Mouse (Mus musculus) intestine, embryonic 14.5 days (tissue): Measurements from ENCODE around the gene Nrxn2. TPM values are rescaled to one million over a fixed set of nuclear protein-coding genes. Genes with fewer than 3 reads are reported as not detected.

Experiments
- ATAC-seq: fragments of 200-750 bp; cut with Nextera tagmentation; replicated peaks from 2 replicates; pipeline ENCODE4 v1.8.0; 2017; ENCODE audit warnings: low read depth, moderate number of reproducible peaks, moderate TSS enrichment, moderate library complexity; ENCODE audit not compliant: low FRiP score, low TSS enrichment
- DNase-seq: peaks from one replicate; pipeline ENCODE4 v3.0.0-alpha.2; 2018; ENCODE audit warnings: low spot score
- H3K27ac ChIP-seq: fragments of 300-500 bp; sonication (generic); 2 replicates; pipeline ENCODE4 v1.5.1; 2014; ENCODE audit warnings: low read depth, mild to moderate bottlenecking, control low read depth
- H3K27me3 ChIP-seq: fragments of 300-500 bp; sonication (generic); replicated peaks from 2 replicates; pipeline ENCODE4 v1.6.1; 2014; ENCODE audit warnings: low read length, control low read depth; ENCODE audit not compliant: control insufficient read depth, insufficient read depth
- H3K36me3 ChIP-seq: fragments of 300-500 bp; sonication (generic); 2 replicates; pipeline ENCODE4 v1.6.1; 2014; ENCODE audit warnings: low read length, control low read depth; ENCODE audit not compliant: control insufficient read depth, insufficient read depth
- H3K4me1 ChIP-seq: fragments of 300-500 bp; sonication (generic); replicated peaks from 2 replicates; pipeline ENCODE4 v1.6.1; 2014; ENCODE audit warnings: low read length, control low read depth, mixed read lengths; ENCODE audit not compliant: control insufficient read depth, insufficient read depth
- H3K4me2 ChIP-seq: fragments of 300-500 bp; sonication (generic); 2 replicates; pipeline ENCODE4 v1.6.1; 2014; ENCODE audit warnings: low read length
- H3K4me3 ChIP-seq: fragments of 300-500 bp; sonication (generic); 2 replicates; pipeline ENCODE4 v1.5.1; 2014; ENCODE audit warnings: low read depth, low read length, control low read depth, mixed read lengths
- H3K9ac ChIP-seq: fragments of 300-500 bp; sonication (generic); 2 replicates; pipeline ENCODE4 v1.6.1; 2014; ENCODE audit warnings: mild to moderate bottlenecking, low read length
- H3K9me3 ChIP-seq: fragments of 300-500 bp; sonication (generic); 2 replicates; pipeline ENCODE4 v1.6.1; 2016; ENCODE audit warnings: low read length, control low read depth; ENCODE audit not compliant: control insufficient read depth
- WGBS: fragments of 180-500 bp; shearing (Covaris S2); extraction: QIAGEN DNeasy Blood & Tissue Kit; methylation state at CpG from one replicate; pipeline ENCODE4 v1.1.7; 2014; 5-methylcytosine and 5-hydroxymethylcytosine counted together
- polyA plus RNA-seq: library from polyadenylated mRNA; unstranded; fragments of >200 nt; fragmentation: Nextera tagmentation; extraction: Ambion mirVana; gene quantifications from 2 replicates; pipeline ENCODE4 v1.2.1, GENCODE M21; 2014

Gene Nrxn2
- polyA plus RNA-seq, 1 experiment from 2014 or later, result 1.9 TPM

DNA sequence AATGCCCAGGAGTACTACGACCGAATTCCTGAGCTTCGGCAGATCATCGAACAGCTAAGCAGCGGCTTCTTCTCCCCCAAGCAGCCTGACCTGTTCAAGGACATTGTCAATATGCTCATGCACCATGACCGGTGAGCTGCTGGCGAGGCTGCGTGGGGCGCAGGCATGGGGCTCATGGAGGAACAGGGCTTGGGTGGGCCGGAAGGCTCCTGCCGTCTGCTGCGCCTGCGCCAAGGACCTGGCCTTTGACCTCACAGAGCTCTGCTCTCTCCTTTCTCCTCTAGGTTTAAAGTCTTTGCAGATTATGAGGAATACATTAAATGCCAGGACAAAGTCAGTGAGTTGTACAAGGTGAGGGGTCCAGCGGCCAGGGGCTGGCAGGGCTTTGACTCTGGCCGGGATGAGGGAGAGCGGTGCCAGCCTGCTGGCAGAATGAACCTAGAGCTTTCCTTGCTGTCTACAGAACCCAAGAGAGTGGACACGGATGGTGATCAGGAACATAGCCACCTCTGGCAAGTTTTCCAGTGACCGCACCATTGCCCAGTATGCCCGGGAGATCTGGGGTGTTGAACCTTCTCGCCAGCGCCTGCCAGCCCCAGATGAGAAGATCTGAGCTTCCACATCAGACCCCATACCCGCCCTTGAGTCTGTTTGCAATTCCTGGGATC lies 20.8 kb upstream of the Nrxn2 start:
- Histone ChIP-seq H3K9me3 (no peaks in the 10 kb centered on the region), H3K27ac (no peak overlapping the region), H3K27me3 (peaks cover 30% of the 10 kb centered on the region), H3K4me1 (peaks cover 35% of the 10 kb centered on the region), H3K4me2 (no peak overlapping the region), H3K4me3 (no peak overlapping the region), H3K36me3 (no peaks in the 10 kb centered on the region), H3K9ac (no peak overlapping the region)
- DNase-seq (no peak), ATAC-seq (no peak)
- 78% methylated on average over 22 of the region's 22 CpGs for WGBS

GRCm38 (mm10) chr19:6398447-6399284 lies 19.9 kb upstream of the Nrxn2 start:
- WGBS, result under 1% methylated on average over 38 of the region's 39 CpGs
- DNase-seq (peak; percentile 72), ATAC-seq (peak; percentile 42; the same call in 1 of the 2 replicates)
- no peak overlapping the region; the same call in 1 of the 2 replicates for H3K27ac ChIP-seq
- peak overlapping the region; percentile 52 for H3K4me3 ChIP-seq
- H3K27me3 ChIP-seq, result peaks cover 30% of the 10 kb centered on the region
- H3K4me1 ChIP-seq, result peaks cover 35% of the 10 kb centered on the region
- H3K9me3 ChIP-seq, result no peaks in the 10 kb centered on the region
- no peak overlapping the region for H3K9ac ChIP-seq
- H3K4me2 ChIP-seq, result peak overlapping the region; percentile 98
- H3K36me3 ChIP-seq, result no peaks in the 10 kb centered on the region

GRCm38 (mm10) chr19:6399285-6400095 lies 19.0 kb upstream of the Nrxn2 start, which contains the start of gene Rasgrp2:
Gene Rasgrp2 (plus strand): TSS chr19:6399340.
- Histone ChIP-seq H3K9me3 (no peaks in the 10 kb centered on the region), H3K36me3 (no peaks in the 10 kb centered on the region), H3K4me3 (peak within 1 kb of the TSS; percentile 52), H3K4me2 (peak within 1 kb of the TSS; percentile 98), H3K4me1 (peaks cover 35% of the 10 kb centered on the region), H3K27me3 (peaks cover 33% of the 10 kb centered on the region), H3K9ac (peak within 1 kb of the TSS; percentile 51), H3K27ac (no peak within 1 kb of the TSS; the same call in 1 of the 2 replicates)
- DNase-seq, result peak; percentile 71
- WGBS, result under 1% methylated on average over 83 of the region's 87 CpGs
- peak; percentile 26; the same call in 1 of the 2 replicates for ATAC-seq

- Histone ChIP-seq H3K27ac (no peak overlapping the region), H3K36me3 (no peaks in the 10 kb centered on the region), H3K4me2 (peak overlapping the region; percentile 98), H3K27me3 (peaks cover 33% of the 10 kb centered on the region), H3K9ac (0 out of 2 replicates have a peak overlapping the region, but pooled peaks have one; percentile 51), H3K4me1 (peaks cover 35% of the 10 kb centered on the region), H3K9me3 (no peaks in the 10 kb centered on the region), H3K4me3 (peak overlapping the region; percentile 52)
- DNase-seq, result peak; percentile 66
- ATAC-seq, result no peak
- WGBS, result 3% methylated on average over 29 of the region's 29 CpGs
Observed at GRCm38 (mm10) chr19:6400096-6401086, 18.1 kb upstream of the Nrxn2 start.

DNA sequence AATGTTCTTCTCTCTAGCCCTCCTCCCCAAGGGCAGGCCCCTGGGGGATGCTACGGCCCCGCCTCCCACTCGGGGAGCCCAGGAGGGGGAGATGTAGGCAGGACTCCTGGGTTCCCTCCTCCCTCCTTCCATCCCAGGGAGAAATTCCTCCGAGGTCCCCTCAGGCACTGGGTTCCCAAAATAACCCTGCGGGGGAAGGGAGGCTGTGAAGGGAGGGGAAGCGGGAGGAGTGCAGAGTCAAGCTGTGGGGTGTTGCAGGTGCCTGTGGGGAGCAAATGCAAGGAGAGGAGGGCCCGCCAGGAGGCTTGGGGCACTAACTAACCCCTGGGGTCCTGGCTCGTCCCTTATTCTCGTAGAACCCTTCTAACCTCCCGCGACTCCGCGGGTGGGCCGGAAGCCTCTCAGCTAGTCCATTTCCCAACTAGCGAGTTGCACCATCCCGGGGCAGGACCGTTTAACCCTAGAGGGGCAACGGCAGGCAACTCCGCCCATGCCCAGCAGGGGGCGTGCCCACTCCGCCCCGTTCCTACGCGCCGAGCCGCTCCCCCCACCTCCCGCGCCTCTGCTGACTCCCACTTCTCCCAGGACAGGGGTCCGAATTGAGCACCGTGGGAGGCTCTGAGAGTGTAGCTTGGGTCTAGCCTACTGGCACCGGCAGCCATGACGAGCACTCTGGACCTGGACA lies 17.3 kb upstream of the Nrxn2 start:
- Histone ChIP-seq H3K9me3 (no peaks in the 10 kb centered on the region), H3K4me3 (peak overlapping the region; percentile 37), H3K27me3 (peaks cover 33% of the 10 kb centered on the region), H3K27ac (no peak overlapping the region), H3K36me3 (no peaks in the 10 kb centered on the region), H3K4me1 (peaks cover 35% of the 10 kb centered on the region), H3K4me2 (peak overlapping the region; percentile 98), H3K9ac (0 out of 2 replicates have a peak overlapping the region, but pooled peaks have one; percentile 13)
- under 1% methylated on average over 32 of the region's 32 CpGs for WGBS
- DNase-seq (peak; percentile 88), ATAC-seq (0 out of 2 replicates have a peak, but pooled peaks have one; percentile 26)

GRCm38 (mm10) chr19:6401951-6402350 lies 16.6 kb upstream of the Nrxn2 start:
- ATAC-seq (no peak), DNase-seq (no peak)
- Histone ChIP-seq H3K4me3 (peak overlapping the region; percentile 37), H3K27me3 (peaks cover 33% of the 10 kb centered on the region), H3K27ac (no peak overlapping the region), H3K9ac (no peak overlapping the region), H3K4me2 (peak overlapping the region; percentile 98), H3K4me1 (peaks cover 35% of the 10 kb centered on the region), H3K36me3 (no peaks in the 10 kb centered on the region), H3K9me3 (no peaks in the 10 kb centered on the region)
- WGBS, result 5% methylated on average over 9 of the region's 9 CpGs

DNA sequence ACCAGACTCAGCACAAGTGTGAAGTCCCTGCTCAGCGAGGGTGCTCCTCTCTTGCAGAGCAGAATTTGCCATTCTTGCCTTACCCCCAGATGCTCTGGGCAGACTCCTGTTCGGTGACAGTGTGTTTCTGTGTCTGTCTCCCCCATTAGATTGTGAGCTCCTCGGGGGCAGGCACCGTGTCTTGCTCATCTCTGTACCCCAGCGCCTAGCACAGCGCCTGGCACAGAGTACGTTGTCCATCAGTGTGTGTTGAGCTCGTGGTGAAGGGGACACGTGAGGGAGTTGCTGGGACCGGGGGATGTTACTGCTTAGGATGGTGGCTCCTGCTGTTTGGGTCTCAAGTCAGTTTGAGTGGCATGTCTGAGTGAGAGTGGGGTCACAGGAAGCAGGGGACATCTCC lies 14.7 kb upstream of the Nrxn2 start:
- WGBS, result 77% methylated on average over 10 of the region's 10 CpGs
- DNase-seq (no peak), ATAC-seq (no peak)
- H3K36me3 ChIP-seq, result no peaks in the 10 kb centered on the region
- H3K4me2 ChIP-seq, result no peak overlapping the region
- H3K4me1 ChIP-seq, result peaks cover 29% of the 10 kb centered on the region
- H3K9ac ChIP-seq, result no peak overlapping the region
- H3K9me3 ChIP-seq, result no peaks in the 10 kb centered on the region
- H3K27ac ChIP-seq, result no peak overlapping the region
- H3K4me3 ChIP-seq, result no peak overlapping the region
- H3K27me3 ChIP-seq, result peaks cover 27% of the 10 kb centered on the region
